Mouse (Mus musculus) adrenal gland, postnatal 4 days (tissue): ENCODE measurements around the gene 4922502D21Rik. TPM values are rescaled to one million over a fixed set of nuclear protein-coding genes. Genes with fewer than 3 reads are reported as not detected.

Experiments
- DNase-seq, 2 experiments: peaks; one replicate each; pipeline ENCODE4 v3.0.0; 2021 to 2022; ENCODE audit warnings: low spot score in 2 of 2, mixed read lengths in 2 of 2
- total RNA-seq, 2 experiments: library from RNA; stranded (reverse); gene quantifications; 2 replicates each; pipeline ENCODE4 v1.2.3; 2021

The 4922502D21Rik gene
- total RNA-seq, 2 experiments from 2014 or later = not detected

GRCm38 (mm10) chr6:129314655-129315168 is 16.9 kb downstream of the 4922502D21Rik start:
- DNase-seq = no peak

- no peak for DNase-seq
These were observed 19.1 kb downstream of the 4922502D21Rik start for GRCm38 (mm10) chr6:129312499-129312898.

- DNase-seq = no peak
These were observed 27.4 kb downstream of the 4922502D21Rik start for GRCm38 (mm10) chr6:129304180-129304579.

- no peak for DNase-seq
These were observed 42.9 kb downstream of the 4922502D21Rik start for GRCm38 (mm10) chr6:129288708-129289107.

- no peak for DNase-seq
These were observed 47.1 kb downstream of the 4922502D21Rik start for GRCm38 (mm10) chr6:129284384-129285104.

- DNase-seq = no peak
These were observed 48.3 kb downstream of the 4922502D21Rik start for GRCm38 (mm10) chr6:129283271-129283670.

- DNase-seq = no peak
These were observed 55.1 kb downstream of the 4922502D21Rik start for GRCm38 (mm10) chr6:129276483-129276882.

GRCm38 (mm10) chr6:129275624-129276203 is 55.9 kb downstream of the 4922502D21Rik start:
- DNase-seq = no peak

GRCm38 (mm10) chr6:129275220-129275619 is 56.4 kb downstream of the 4922502D21Rik start, which contains the start of gene Cd69:
Gene Cd69 (minus strand): TSS chr6:129275436.
- DNase-seq = no peak

- no peak for DNase-seq
These were observed 57.1 kb downstream of the 4922502D21Rik start for GRCm38 (mm10) chr6:129274476-129274875.

- no peak for DNase-seq
These were observed 57.9 kb downstream of the 4922502D21Rik start for GRCm38 (mm10) chr6:129273662-129274061.

Other genes starting within 250 kb of the 4922502D21Rik start
- gene Clec2e, start 230.9 kb downstream of the 4922502D21Rik start, total RNA-seq = under 1 TPM in 1 of 2 experiments, not detected in 1; 0.14 TPM
- gene Clec2d, start 151.2 kb downstream of the 4922502D21Rik start, total RNA-seq = 10 to 100 TPM; 34.7 to 49.1 TPM
- under 1 TPM in 1 of 2 experiments, not detected in 1; 0.34 TPM for gene Cd69, start 56.4 kb downstream of the 4922502D21Rik start, total RNA-seq
- gene Clec12a, start 10.9 kb upstream of the 4922502D21Rik start, total RNA-seq = 1 to 10 TPM; 1.1 to 2.0 TPM
- gene Clec12b, start 54.1 kb upstream of the 4922502D21Rik start, total RNA-seq = under 1 TPM in 1 of 2 experiments, not detected in 1; 0.31 TPM
- gene Clec1b, start 65.5 kb upstream of the 4922502D21Rik start, total RNA-seq = 1 to 10 TPM; 2.2 to 3.9 TPM
- under 1 TPM; 0.31 to 0.40 TPM for gene Clec9a, start 77.1 kb upstream of the 4922502D21Rik start, total RNA-seq
- gene Clec1a, start 120.2 kb upstream of the 4922502D21Rik start, total RNA-seq = 10 to 100 TPM in 1 of 2 experiments, 1 to 10 TPM in 1; 9.2 to 11.1 TPM
- under 1 TPM; 0.36 to 0.65 TPM for gene Olr1, start 175.4 kb upstream of the 4922502D21Rik start, total RNA-seq
- gene Tmem52b, start 180.8 kb upstream of the 4922502D21Rik start, total RNA-seq = 10 to 100 TPM in 1 of 2 experiments, under 1 TPM in 1; 0.96 to 31.1 TPM
- 100 to 1,000 TPM; 135 to 141 TPM for gene Gabarapl1, start 201.4 kb upstream of the 4922502D21Rik start, total RNA-seq
- gene Klre1, start 246.1 kb upstream of the 4922502D21Rik start, total RNA-seq = not detected